Mouse (Mus musculus): ENCODE results near the gene Snrpd3.

Snrpd3 gene

DNA sequence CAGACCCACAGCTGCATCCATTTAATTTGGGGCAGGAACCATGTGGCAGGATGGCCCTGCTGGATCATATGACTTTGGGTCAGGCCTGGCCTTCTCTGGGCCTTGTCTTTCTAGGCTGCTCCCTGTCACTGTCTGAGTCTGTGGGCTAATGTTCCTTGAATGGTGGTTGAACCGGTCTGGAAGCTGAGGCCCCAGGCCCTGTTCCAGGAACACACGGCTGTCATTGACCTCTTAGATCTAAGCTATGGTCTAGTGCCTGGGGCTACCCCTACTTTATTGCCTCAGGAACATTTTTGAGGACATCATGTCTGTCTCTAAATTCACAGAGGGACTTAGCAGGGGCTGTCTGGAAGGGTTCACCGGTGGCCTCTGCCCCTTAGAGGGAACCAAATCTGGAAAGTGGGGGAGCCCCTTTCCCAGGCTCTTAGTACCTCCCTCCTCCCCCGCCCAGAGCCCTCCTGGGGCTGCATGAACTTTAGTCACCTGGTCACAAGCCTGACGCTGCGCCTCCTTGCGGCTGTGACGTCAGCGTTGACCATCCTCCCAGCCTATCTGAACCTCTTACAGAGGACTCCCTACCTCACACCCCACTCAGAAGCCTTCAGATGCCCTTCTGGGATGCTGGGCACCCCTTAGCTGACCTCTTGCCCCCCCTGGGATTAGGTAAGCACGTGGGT lies 53.8 kb downstream of the Snrpd3 start:
- no peak for DNase-seq

DNA sequence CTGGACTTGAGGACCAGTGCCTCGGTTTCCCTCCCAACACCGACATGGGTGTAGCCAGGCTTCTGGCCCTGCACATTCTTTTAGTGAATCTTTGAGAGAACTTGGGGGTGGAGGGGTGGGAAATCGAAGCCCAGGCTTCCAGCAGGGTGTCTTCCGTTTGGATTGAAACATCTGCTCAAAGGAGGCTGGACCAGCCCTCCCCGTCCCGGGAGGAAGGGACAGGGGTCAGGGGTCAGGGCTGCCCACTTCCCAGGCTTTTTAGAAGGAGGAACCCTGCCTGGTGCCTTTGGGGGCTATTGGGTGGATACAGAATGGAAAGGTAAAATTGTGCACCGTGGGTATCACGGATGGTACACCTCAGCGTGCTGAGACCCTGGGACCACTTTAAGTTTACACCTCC lies 54.6 kb downstream of the Snrpd3 start:
- no peak for DNase-seq

- no peak for DNase-seq
Observed at GRCm38 (mm10) chr10:75573181-75573580, 55.8 kb downstream of the Snrpd3 start.

GRCm38 (mm10) chr10:75573965-75574364 lies 56.6 kb downstream of the Snrpd3 start:
- DNase-seq = no peak

DNA sequence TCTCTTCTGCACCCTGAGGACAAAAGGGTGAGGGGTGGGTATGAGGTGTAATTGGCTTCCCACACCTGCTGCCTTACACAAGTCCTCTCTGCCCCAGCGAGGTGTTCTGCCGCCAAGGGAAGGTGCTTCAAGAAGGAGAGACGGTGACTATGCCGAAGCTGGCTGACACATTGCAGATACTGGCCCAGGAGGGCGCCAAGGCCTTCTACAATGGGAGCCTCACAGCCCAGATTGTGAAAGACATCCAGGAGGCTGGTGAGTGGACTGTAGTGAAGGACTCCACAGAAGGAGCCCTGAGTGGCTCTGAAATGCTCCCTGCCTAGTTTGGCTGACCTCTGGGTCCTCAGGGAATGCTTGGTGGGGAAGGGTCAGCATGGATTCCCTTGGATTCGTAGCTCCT lies 61.8 kb downstream of the Snrpd3 start:
- DNase-seq = no peak

GRCm38 (mm10) chr10:75585876-75586552 lies 68.7 kb downstream of the Snrpd3 start:
- DNase-seq = peak; percentile 93

GRCm38 (mm10) chr10:75586553-75586879 lies 69.2 kb downstream of the Snrpd3 start:
- DNase-seq = no peak
